Mouse (Mus musculus) embryo, embryonic 11 days (tissue): ENCODE results near the gene Sytl1.
A peak's percentile ranks its signal among the peaks of the same experiment; 100 is the strongest.

Experiments
- DNase-seq: peaks from one replicate; pipeline ENCODE4 v3.0.0-alpha.2; 2015

Sytl1 gene

GRCm38 (mm10) chr4:133210023-133210787 is 52.7 kb downstream of the Sytl1 start:
- no peak for DNase-seq

GRCm38 (mm10) chr4:133209366-133209765 is 53.5 kb downstream of the Sytl1 start:
- DNase-seq, result peak; percentile 75

GRCm38 (mm10) chr4:133204379-133204778 is 58.5 kb downstream of the Sytl1 start:
- no peak for DNase-seq

- no peak for DNase-seq
Measured at GRCm38 (mm10) chr4:133203591-133203990, 59.3 kb downstream of the Sytl1 start.
